Mouse (Mus musculus): ENCODE measurements around the gene Tmem107.

DNA sequence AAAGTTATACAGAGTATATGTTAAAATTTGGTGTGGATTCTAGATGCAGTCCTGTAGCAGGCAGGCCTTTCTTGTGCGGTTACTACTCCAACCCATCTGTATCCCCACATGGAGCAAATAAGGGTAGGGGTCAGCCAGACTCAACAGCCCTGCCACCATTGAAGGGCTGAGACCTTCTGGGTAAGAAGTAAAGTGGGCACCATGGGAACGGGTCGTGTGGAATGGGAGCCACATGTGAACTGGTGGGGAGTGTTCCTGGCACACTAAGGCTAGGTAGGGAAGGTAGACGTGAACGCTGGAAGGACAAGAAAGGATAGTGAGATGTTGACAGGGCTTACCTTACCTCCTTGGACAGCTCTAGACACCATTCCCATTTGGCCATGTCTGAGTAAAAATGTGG, 32.4 kb upstream of the Tmem107 start:
- TF ChIP-seq HCFC1 (IDR thresholded peaks at IDR 0.05; ENCODE audit: borderline replicate concordance, insufficient read depth, low read length), result no peak
- TF ChIP-seq ZNF384 (IDR thresholded peaks at IDR 0.05; ENCODE audit: low read depth, low read length), result no peak
- no peak for TF ChIP-seq CHD2 (IDR thresholded peaks at IDR 0.05; ENCODE audit: low read depth, low read length)
- no peak for TF ChIP-seq ZC3H11A (IDR thresholded peaks at IDR 0.05; ENCODE audit: borderline replicate concordance, low read depth, low read length)
